Mouse (Mus musculus) left cerebral cortex, adult 8-10 months (tissue): ENCODE results near the gene Plod2. TPM values are rescaled to one million over a fixed set of nuclear protein-coding genes. Genes with fewer than 3 reads are reported as not detected.

Experiments used
- DNase-seq, 2 experiments: peaks; one replicate each; pipeline ENCODE4 v3.0.0; 2022; ENCODE audit warnings: low spot score in 2 of 2
- total RNA-seq, 4 experiments: library from RNA; stranded (reverse); gene quantifications; 2 replicates each; pipeline ENCODE4 v1.2.4; 2022

Plod2 gene
- total RNA-seq, 4 experiments from 2014 or later = 3.9 to 5.4 (median 4.3) TPM

- DNase-seq = no peak
These were observed 58.0 kb downstream of the Plod2 start for GRCm38 (mm10) chr9:92599940-92600538.

GRCm38 (mm10) chr9:92601551-92601950 is 59.5 kb downstream of the Plod2 start:
- no peak for DNase-seq

GRCm38 (mm10) chr9:92603541-92603940 is 61.5 kb downstream of the Plod2 start:
- DNase-seq = no peak

GRCm38 (mm10) chr9:92610628-92611267 is 68.7 kb downstream of the Plod2 start:
- DNase-seq = no peak

GRCm38 (mm10) chr9:92612641-92613040 is 70.6 kb downstream of the Plod2 start:
- no peak for DNase-seq

- no peak for DNase-seq
These were observed 71.2 kb downstream of the Plod2 start for GRCm38 (mm10) chr9:92613206-92613605.

GRCm38 (mm10) chr9:92616418-92616817 is 74.4 kb downstream of the Plod2 start:
- DNase-seq = no peak

- DNase-seq = no peak
These were observed 75.4 kb downstream of the Plod2 start for GRCm38 (mm10) chr9:92617376-92617775.

GRCm38 (mm10) chr9:92620088-92620487 is 78.1 kb downstream of the Plod2 start:
- DNase-seq = no peak

GRCm38 (mm10) chr9:92621246-92621645 is 79.2 kb downstream of the Plod2 start:
- DNase-seq = no peak

- DNase-seq = no peak
These were observed 79.9 kb downstream of the Plod2 start for GRCm38 (mm10) chr9:92621878-92622282.

- DNase-seq = no peak
These were observed 92.8 kb downstream of the Plod2 start for GRCm38 (mm10) chr9:92634792-92635191.

- no peak for DNase-seq
These were observed 97.3 kb downstream of the Plod2 start for GRCm38 (mm10) chr9:92639200-92639897.

GRCm38 (mm10) chr9:92641717-92642116 is 99.7 kb downstream of the Plod2 start:
- DNase-seq = no peak

Other genes starting within 250 kb of the Plod2 start
- gene 1700057G04Rik, start 232.8 kb upstream of the Plod2 start, total RNA-seq = not detected
- gene Plscr4, start 84.8 kb upstream of the Plod2 start, total RNA-seq = 1 to 10 TPM; 1.9 to 2.6 (median 2.2) TPM